Mouse (Mus musculus): Measurements from ENCODE around the gene Gm20823.
"Not testable (repeated sequence)": the region's sequence is repeated elsewhere in the genome, so short reads cannot be mapped to it uniquely, and the experiment has no call there.

The Gm20823 gene

DNA sequence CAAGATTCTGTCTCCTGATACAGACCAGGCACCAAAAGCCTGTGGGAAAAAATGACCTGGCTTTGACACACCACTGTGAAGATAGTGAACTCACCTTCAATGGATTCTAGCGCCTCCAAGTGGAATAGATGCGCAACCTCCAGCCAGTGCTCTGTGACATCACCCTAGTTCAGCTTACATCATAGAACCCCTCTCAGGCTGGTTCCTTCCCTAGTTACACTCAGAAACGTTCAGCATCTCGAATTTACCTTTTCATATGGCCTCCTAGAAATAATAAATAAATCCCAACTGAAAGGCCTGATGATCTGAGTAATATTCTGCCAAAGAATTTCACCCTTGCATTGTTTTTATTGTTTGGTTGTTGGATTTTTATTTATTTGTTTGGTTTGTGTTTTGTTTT lies at the start of gene Gm20823:
TSS of gene Gm20823 (minus strand) at position 101 of the 400 bp plus-strand sequence.
- DNase-seq = not testable (repeated sequence)

Measured in retina, postnatal 1 day (tissue).